Mouse (Mus musculus): ENCODE results near the gene Mtch2. TPM values are rescaled to one million over a fixed set of nuclear protein-coding genes. Genes with fewer than 3 reads are reported as not detected.
"Not testable (repeated sequence)": the region's sequence is repeated elsewhere in the genome, so short reads cannot be mapped to it uniquely, and the experiment has no call there.

The Mtch2 gene
- 138 and 140 TPM in 2 replicates for total RNA-seq (2017)

GRCm38 (mm10) chr2:90846955-90847680, at the start of gene Mtch2:
Gene Mtch2, plus strand, starts transcription at chr2:90847155.
- peak; percentile 87 to 91 for ATAC-seq (replicated peaks in 1 of 2; ENCODE audit: insufficient read depth in 1 of 2, low FRiP score in 2 of 2, low TSS enrichment in 1 of 2, low read depth in 1 of 2, poor library complexity in 2 of 2, severe bottlenecking in 2 of 2)

- ATAC-seq (replicated peaks in 1 of 2; ENCODE audit: insufficient read depth in 1 of 2, low FRiP score in 2 of 2, low TSS enrichment in 1 of 2, low read depth in 1 of 2, poor library complexity in 2 of 2, severe bottlenecking in 2 of 2): no peak
Observed at GRCm38 (mm10) chr2:90808241-90809126, 38.5 kb upstream of the Mtch2 start.

- no peak; a peak in 1 of 4 replicates for ATAC-seq (replicated peaks in 1 of 2; ENCODE audit: insufficient read depth in 1 of 2, low FRiP score in 2 of 2, low TSS enrichment in 1 of 2, low read depth in 1 of 2, poor library complexity in 2 of 2, severe bottlenecking in 2 of 2)
Observed at GRCm38 (mm10) chr2:90810751-90811150, 36.2 kb upstream of the Mtch2 start.

- no peak for ATAC-seq (replicated peaks in 1 of 2; ENCODE audit: insufficient read depth in 1 of 2, low FRiP score in 2 of 2, low TSS enrichment in 1 of 2, low read depth in 1 of 2, poor library complexity in 2 of 2, severe bottlenecking in 2 of 2)
Observed at GRCm38 (mm10) chr2:90815266-90815665, 31.7 kb upstream of the Mtch2 start.

GRCm38 (mm10) chr2:90816144-90816543, 30.8 kb upstream of the Mtch2 start:
- ATAC-seq (replicated peaks in 1 of 2; ENCODE audit: insufficient read depth in 1 of 2, low FRiP score in 2 of 2, low TSS enrichment in 1 of 2, low read depth in 1 of 2, poor library complexity in 2 of 2, severe bottlenecking in 2 of 2): no peak

- ATAC-seq (replicated peaks in 1 of 2; ENCODE audit: insufficient read depth in 1 of 2, low FRiP score in 2 of 2, low TSS enrichment in 1 of 2, low read depth in 1 of 2, poor library complexity in 2 of 2, severe bottlenecking in 2 of 2): no peak
Observed at GRCm38 (mm10) chr2:90818710-90819109, 28.2 kb upstream of the Mtch2 start.

- no peak for ATAC-seq (replicated peaks in 1 of 2; ENCODE audit: insufficient read depth in 1 of 2, low FRiP score in 2 of 2, low TSS enrichment in 1 of 2, low read depth in 1 of 2, poor library complexity in 2 of 2, severe bottlenecking in 2 of 2)
Observed at GRCm38 (mm10) chr2:90820894-90821293, 26.1 kb upstream of the Mtch2 start.

- ATAC-seq (replicated peaks in 1 of 2; ENCODE audit: insufficient read depth in 1 of 2, low FRiP score in 2 of 2, low TSS enrichment in 1 of 2, low read depth in 1 of 2, poor library complexity in 2 of 2, severe bottlenecking in 2 of 2): no peak
Observed at GRCm38 (mm10) chr2:90822978-90823377, 24.0 kb upstream of the Mtch2 start.

GRCm38 (mm10) chr2:90823781-90824180, 23.2 kb upstream of the Mtch2 start:
- ATAC-seq (replicated peaks in 1 of 2; ENCODE audit: insufficient read depth in 1 of 2, low FRiP score in 2 of 2, low TSS enrichment in 1 of 2, low read depth in 1 of 2, poor library complexity in 2 of 2, severe bottlenecking in 2 of 2): no peak

- not testable (repeated sequence) for ATAC-seq (replicated peaks in 1 of 2; ENCODE audit: insufficient read depth in 1 of 2, low FRiP score in 2 of 2, low TSS enrichment in 1 of 2, low read depth in 1 of 2, poor library complexity in 2 of 2, severe bottlenecking in 2 of 2)
Observed at GRCm38 (mm10) chr2:90824528-90824927, 22.4 kb upstream of the Mtch2 start.

GRCm38 (mm10) chr2:90825515-90826172, 21.3 kb upstream of the Mtch2 start:
- ATAC-seq (replicated peaks in 1 of 2; ENCODE audit: insufficient read depth in 1 of 2, low FRiP score in 2 of 2, low TSS enrichment in 1 of 2, low read depth in 1 of 2, poor library complexity in 2 of 2, severe bottlenecking in 2 of 2): no peak

GRCm38 (mm10) chr2:90828739-90829138, 18.2 kb upstream of the Mtch2 start:
- ATAC-seq (replicated peaks in 1 of 2; ENCODE audit: insufficient read depth in 1 of 2, low FRiP score in 2 of 2, low TSS enrichment in 1 of 2, low read depth in 1 of 2, poor library complexity in 2 of 2, severe bottlenecking in 2 of 2): no peak

GRCm38 (mm10) chr2:90833502-90833901, 13.5 kb upstream of the Mtch2 start:
- no peak for ATAC-seq (replicated peaks in 1 of 2; ENCODE audit: insufficient read depth in 1 of 2, low FRiP score in 2 of 2, low TSS enrichment in 1 of 2, low read depth in 1 of 2, poor library complexity in 2 of 2, severe bottlenecking in 2 of 2)

- no peak for ATAC-seq (replicated peaks in 1 of 2; ENCODE audit: insufficient read depth in 1 of 2, low FRiP score in 2 of 2, low TSS enrichment in 1 of 2, low read depth in 1 of 2, poor library complexity in 2 of 2, severe bottlenecking in 2 of 2)
Observed at GRCm38 (mm10) chr2:90838621-90839020, 8.3 kb upstream of the Mtch2 start.

- ATAC-seq (replicated peaks in 1 of 2; ENCODE audit: insufficient read depth in 1 of 2, low FRiP score in 2 of 2, low TSS enrichment in 1 of 2, low read depth in 1 of 2, poor library complexity in 2 of 2, severe bottlenecking in 2 of 2): no peak
Observed at GRCm38 (mm10) chr2:90843666-90844065, 3.3 kb upstream of the Mtch2 start.

- no peak for ATAC-seq (replicated peaks in 1 of 2; ENCODE audit: insufficient read depth in 1 of 2, low FRiP score in 2 of 2, low TSS enrichment in 1 of 2, low read depth in 1 of 2, poor library complexity in 2 of 2, severe bottlenecking in 2 of 2)
Observed at GRCm38 (mm10) chr2:90844262-90844661, 2.7 kb upstream of the Mtch2 start.

GRCm38 (mm10) chr2:90845234-90845633, 1.7 kb upstream of the Mtch2 start:
- no peak for ATAC-seq (replicated peaks in 1 of 2; ENCODE audit: insufficient read depth in 1 of 2, low FRiP score in 2 of 2, low TSS enrichment in 1 of 2, low read depth in 1 of 2, poor library complexity in 2 of 2, severe bottlenecking in 2 of 2)

GRCm38 (mm10) chr2:90846171-90846570, 784 bp upstream of the Mtch2 start:
- no peak for ATAC-seq (replicated peaks in 1 of 2; ENCODE audit: insufficient read depth in 1 of 2, low FRiP score in 2 of 2, low TSS enrichment in 1 of 2, low read depth in 1 of 2, poor library complexity in 2 of 2, severe bottlenecking in 2 of 2)

Measured in hematopoietic stem cell, adult 5-6 weeks (primary cell).